Mouse (Mus musculus): ENCODE measurements around the gene Dvl1.

DNA sequence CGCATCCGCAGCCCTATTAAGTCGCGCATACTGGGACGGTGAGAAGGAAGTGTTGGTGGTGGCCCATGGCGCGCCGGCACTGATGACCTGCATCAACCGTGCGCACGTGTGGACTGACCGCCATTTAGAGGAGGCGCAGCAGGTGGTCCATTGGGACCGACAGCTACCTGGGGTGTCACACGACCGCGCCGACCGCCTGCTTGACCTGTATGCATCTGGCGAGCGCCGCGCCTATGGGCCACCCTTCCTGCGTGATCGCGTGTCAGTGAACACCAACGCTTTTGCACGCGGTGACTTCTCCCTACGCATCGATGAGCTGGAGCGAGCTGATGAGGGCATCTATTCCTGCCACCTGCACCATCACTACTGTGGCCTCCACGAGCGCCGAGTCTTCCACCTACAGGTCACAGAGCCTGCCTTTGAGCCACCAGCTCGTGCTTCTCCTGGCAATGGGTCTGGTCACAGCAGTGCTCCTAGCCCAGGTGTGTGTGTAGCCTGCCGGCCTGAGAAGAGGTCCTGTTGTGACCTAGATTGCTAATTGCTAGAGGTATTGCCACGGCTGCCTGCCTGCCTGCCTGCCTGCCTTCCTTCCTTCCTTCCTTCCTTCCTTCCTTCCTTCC, 5.4 kb upstream of the Dvl1 start:
- TF ChIP-seq CTCF (IDR thresholded peaks at IDR 0.05; ENCODE audit: control insufficient read depth, insufficient read depth, low read length) (no peak), POLR2A (IDR thresholded peaks at IDR 0.05; ENCODE audit: borderline replicate concordance, control insufficient read depth, low read depth, low read length) (no peak)

Data from bone marrow, adult 2 months (tissue).